Mouse (Mus musculus): ENCODE measurements around the gene Gm3095. TPM values are rescaled to one million over a fixed set of nuclear protein-coding genes. Genes with fewer than 3 reads are reported as not detected.
"Not testable (repeated sequence)": the region's sequence is repeated elsewhere in the genome, so short reads cannot be mapped to it uniquely, and the experiment has no call there.

Gene Gm3095
- polyA plus RNA-seq (2015; fragmentation: Nextera tagmentation; extraction: Ambion mirVana) = 2.4 and 2.5 TPM in 2 replicates

DNA sequence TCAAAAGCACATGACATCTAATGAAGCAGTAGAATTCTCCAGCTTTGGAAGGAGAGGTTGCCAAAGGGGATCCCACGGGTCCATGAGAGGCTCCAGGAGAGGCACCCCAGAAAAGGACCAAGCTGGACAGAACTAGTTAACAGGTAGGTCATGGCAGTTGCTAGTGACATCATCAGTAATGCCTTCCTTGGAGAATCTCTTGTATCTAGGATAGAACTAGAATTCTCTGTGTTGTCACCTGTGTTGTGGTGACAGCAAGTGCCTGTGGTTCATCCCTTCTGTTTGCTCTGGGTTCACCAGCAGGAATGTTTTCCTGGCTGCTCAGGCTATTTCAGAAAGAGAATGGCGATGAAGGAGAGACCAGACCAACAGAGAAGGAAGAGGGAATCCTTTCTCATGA is at the start of gene Gm3095:
Gene Gm3095 (plus strand): TSS at position 301 of the 400 bp plus-strand sequence.
- not testable (repeated sequence) for H3K4me1 ChIP-seq (ENCODE audit: control insufficient read depth, insufficient read depth, low read length); H3K4me3 ChIP-seq (ENCODE audit: low read depth, low read length); H3K27ac ChIP-seq (ENCODE audit: low read length); H3K9ac ChIP-seq (ENCODE audit: low read depth, low read length); H3K36me3 ChIP-seq (ENCODE audit: control insufficient read depth, insufficient read depth, low read length); ATAC-seq; H3K9me3 ChIP-seq (replicated peaks; ENCODE audit: control insufficient read depth, low read length, poor library complexity, severe bottlenecking); H3K4me2 ChIP-seq (ENCODE audit: low read length); H3K27me3 ChIP-seq (ENCODE audit: control insufficient read depth, insufficient read depth, low read depth, low read length)
- WGBS = no CpG with 5 or more reads among the region's 2 CpGs

GRCm38 (mm10) chr14:3931456-3931855 is 31.9 kb upstream of the Gm3095 start, which contains the start of gene Gm3029:
TSS of gene Gm3029 (plus strand) at chr14:3931756.
- ATAC-seq; H3K4me1 ChIP-seq (ENCODE audit: control insufficient read depth, insufficient read depth, low read length); H3K36me3 ChIP-seq (ENCODE audit: control insufficient read depth, insufficient read depth, low read length); H3K4me3 ChIP-seq (ENCODE audit: low read depth, low read length); H3K9ac ChIP-seq (ENCODE audit: low read depth, low read length); H3K4me2 ChIP-seq (ENCODE audit: low read length); H3K27ac ChIP-seq (ENCODE audit: low read length); H3K27me3 ChIP-seq (ENCODE audit: control insufficient read depth, insufficient read depth, low read depth, low read length); H3K9me3 ChIP-seq (replicated peaks; ENCODE audit: control insufficient read depth, low read length, poor library complexity, severe bottlenecking): not testable (repeated sequence)
- 60% methylated on average over 1 of the region's 2 CpGs for WGBS

DNA sequence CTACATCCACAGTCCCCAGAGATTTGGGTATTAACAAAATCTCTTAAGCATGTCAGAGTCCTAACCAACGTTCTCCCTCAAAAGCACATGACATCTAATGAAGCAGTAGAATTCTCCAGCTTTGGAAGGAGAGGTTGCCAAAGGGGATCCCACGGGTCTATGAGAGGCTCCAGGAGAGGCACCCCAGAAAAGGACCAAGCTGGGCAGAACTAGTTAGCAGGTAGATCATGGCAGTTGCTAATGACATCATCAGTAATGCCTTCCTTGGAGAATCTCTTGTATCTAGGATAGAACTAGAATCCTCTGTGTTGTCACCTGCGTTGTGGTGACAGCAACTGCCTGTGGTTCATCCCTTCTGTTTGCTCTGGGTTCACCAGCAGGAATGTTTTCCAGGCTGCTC is 34.7 kb downstream of the Gm3095 start, which contains the start of gene Gm3099:
Gene Gm3099 (plus strand): TSS at position 301 of the 400 bp plus-strand sequence.
- H3K9ac ChIP-seq (ENCODE audit: low read depth, low read length); H3K4me2 ChIP-seq (ENCODE audit: low read length); H3K9me3 ChIP-seq (replicated peaks; ENCODE audit: control insufficient read depth, low read length, poor library complexity, severe bottlenecking); H3K36me3 ChIP-seq (ENCODE audit: control insufficient read depth, insufficient read depth, low read length); H3K4me3 ChIP-seq (ENCODE audit: low read depth, low read length); H3K4me1 ChIP-seq (ENCODE audit: control insufficient read depth, insufficient read depth, low read length); H3K27ac ChIP-seq (ENCODE audit: low read length); H3K27me3 ChIP-seq (ENCODE audit: control insufficient read depth, insufficient read depth, low read depth, low read length); ATAC-seq: not testable (repeated sequence)
- WGBS = 78% methylated on average over 1 of the region's 3 CpGs

Other genes starting within 250 kb of the Gm3095 start
- gene Gm3002, start 153.5 kb upstream of the Gm3095 start, polyA plus RNA-seq (2015; fragmentation: Nextera tagmentation; extraction: Ambion mirVana) = 5.2 and 7.2 TPM in 2 replicates
- gene Gm3033, start 117.3 kb upstream of the Gm3095 start, polyA plus RNA-seq (2015; fragmentation: Nextera tagmentation; extraction: Ambion mirVana) = 0.93 TPM in 1 of 2 replicates, not detected in the other
- not detected in 2 replicates for gene Gm2916, start 79.4 kb upstream of the Gm3095 start, polyA plus RNA-seq (2015; fragmentation: Nextera tagmentation; extraction: Ambion mirVana)
- not detected in 2 replicates for gene Gm3029, start 31.8 kb upstream of the Gm3095 start, polyA plus RNA-seq (2015; fragmentation: Nextera tagmentation; extraction: Ambion mirVana)
- not detected in 2 replicates for gene Gm3099, start 34.8 kb downstream of the Gm3095 start, polyA plus RNA-seq (2015; fragmentation: Nextera tagmentation; extraction: Ambion mirVana)
- 3.6 and 5.7 TPM in 2 replicates for gene Gm5796, start 60.4 kb downstream of the Gm3095 start, polyA plus RNA-seq (2015; fragmentation: Nextera tagmentation; extraction: Ambion mirVana)
- not detected in 2 replicates for gene Gm3115, start 120.6 kb downstream of the Gm3095 start, polyA plus RNA-seq (2015; fragmentation: Nextera tagmentation; extraction: Ambion mirVana)
- gene Gm8108, start 147.0 kb downstream of the Gm3095 start, polyA plus RNA-seq (2015; fragmentation: Nextera tagmentation; extraction: Ambion mirVana) = 7.0 and 7.3 TPM in 2 replicates
- not detected in 2 replicates for gene Gm3127, start 201.5 kb downstream of the Gm3095 start, polyA plus RNA-seq (2015; fragmentation: Nextera tagmentation; extraction: Ambion mirVana)
- gene Gm2974, start 219.0 kb downstream of the Gm3095 start, polyA plus RNA-seq (2015; fragmentation: Nextera tagmentation; extraction: Ambion mirVana) = 11.4 and 12.6 TPM in 2 replicates